Mouse (Mus musculus) brain, adult 2 months (tissue): Measurements from ENCODE around the gene Cdh23.

Source experiments
- DNase-seq: peaks from one replicate; pipeline ENCODE4 v3.0.0; 2011; ENCODE audit warnings: low read depth, low spot score

The Cdh23 gene

DNA sequence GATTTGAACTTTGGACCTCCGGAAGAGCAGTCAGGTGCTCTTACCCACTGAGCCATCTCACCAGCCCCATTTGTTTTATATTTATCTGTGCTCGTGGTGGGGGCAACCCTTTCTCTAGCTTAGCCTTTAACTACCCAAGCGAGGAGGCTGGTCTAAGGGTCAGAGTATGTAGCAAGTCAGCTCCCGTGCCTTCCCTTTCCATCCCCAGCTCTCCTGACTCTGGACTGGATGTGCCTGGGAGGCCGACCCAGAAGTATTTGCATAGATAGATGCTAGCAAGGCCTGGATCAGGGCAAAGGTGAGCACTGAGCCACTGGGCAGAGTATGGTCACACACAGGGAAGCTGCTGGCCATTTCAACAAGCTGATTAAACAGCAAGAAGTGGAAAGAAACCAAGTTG lies 12.5 kb upstream of the Cdh23 start:
- no peak for DNase-seq

DNA sequence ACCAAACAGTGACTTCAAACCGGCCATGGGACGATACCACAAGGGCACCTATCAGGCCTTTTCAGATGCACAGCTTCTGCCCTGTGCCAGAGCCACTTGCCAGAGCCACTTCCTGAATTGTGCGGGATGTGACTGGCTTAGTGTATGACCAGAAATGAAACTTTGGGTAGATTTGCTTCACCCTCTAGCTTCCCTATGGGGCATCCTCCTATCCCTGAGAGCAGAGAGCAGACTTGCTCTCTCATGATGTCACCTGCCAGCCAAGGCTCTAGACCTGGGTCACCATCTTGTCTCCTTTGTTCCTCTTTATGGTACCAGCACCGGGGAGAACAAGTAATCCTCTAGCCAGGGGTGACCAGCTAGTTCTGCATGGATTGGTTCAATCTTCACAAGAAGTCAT lies 10.0 kb upstream of the Cdh23 start:
- peak; percentile 25 for DNase-seq

DNA sequence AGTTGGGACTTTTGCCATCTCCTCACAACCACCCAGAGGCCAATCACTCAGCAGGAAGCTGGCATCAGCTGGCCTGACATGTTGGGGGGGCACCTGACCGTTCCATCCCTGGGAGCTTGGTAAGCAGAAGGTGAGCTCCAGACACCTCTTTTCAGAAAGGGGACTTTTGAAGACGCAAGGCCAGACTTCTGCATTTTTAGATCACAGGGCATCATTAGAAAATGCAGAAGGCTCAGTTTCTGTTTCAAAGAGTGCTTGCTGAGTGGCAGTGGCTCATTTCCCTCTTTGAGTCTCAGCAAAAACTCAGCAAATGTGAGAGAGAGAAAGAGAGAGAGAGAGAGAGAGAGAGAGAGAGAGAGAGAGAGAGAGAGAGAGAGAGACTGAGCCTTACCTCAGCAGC lies 8.8 kb upstream of the Cdh23 start:
- DNase-seq = peak; percentile 30

DNA sequence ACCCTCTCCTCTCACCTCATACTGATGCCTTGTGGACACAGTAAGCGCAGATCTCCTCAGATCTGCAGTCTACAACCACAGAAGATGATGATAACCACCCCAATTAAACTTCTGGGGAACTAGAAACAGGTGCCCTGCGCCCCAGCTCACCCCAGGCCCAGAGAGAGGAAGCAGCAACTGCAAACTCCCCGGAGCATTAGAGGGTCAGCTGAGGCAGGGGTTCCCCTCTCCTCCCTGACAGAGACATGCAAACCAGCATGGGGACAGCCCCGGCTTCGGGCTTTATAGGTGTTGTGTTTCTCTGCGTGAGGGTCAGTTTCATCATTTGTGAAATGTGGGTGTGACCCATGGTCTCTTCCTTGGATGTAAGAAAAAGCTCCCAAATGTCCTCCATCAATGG lies 1.5 kb upstream of the Cdh23 start:
- no peak for DNase-seq

DNA sequence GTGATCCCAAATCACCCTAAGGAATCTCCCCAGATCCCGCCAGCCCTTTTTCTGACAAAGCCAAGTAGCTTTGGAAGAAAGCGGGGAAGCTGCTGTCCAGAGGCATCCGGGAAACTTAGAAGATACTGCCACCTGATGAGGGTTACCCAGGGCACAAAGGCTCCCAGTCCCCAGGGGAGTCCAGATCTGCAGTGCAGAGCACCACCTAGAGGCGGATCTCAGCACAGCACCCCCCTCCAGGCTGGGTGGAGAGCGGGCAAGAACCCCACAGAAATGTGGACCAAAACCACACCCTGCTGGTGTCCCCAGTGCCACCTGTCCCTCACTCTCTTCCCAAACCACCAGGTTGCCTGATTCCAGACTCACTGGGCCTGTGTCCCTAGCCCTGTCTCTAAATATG lies 685 bp upstream of the Cdh23 start:
- DNase-seq = peak; percentile 57

DNA sequence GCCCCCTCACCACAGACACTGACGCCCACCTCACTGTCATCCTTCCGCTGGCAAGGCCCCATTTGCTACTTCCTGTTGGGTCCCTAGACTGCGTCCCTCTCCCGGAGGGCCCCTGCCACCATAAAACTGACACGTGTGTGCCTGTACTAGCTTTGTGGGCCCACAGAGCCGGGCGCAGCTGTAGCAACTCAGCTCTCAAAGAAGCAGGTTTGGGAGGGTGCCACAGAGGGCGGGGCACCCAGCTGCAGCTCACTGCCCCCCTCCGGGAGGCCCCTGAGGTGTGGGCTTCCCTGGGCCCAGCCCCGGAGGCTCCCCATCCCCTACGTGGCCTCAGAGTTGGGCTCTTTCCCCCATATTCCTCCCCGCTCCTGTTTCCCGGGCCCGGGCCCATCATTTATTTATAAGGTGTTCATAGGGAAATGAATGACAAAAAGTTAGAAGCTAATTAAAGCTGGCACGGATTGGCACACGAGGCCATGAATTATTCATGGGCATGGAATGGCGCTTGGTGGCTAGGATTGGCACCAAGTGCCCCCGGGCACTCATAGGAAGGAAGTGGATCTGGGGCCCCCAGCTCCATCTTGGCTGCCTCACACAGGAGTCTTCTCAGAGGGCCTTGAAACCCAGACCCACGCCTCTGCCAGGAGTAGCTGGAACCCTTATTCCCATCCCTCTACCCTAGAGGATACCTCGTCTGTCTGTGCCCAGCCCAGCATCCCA lies 4.5 kb downstream of the Cdh23 start:
- no peak for DNase-seq

DNA sequence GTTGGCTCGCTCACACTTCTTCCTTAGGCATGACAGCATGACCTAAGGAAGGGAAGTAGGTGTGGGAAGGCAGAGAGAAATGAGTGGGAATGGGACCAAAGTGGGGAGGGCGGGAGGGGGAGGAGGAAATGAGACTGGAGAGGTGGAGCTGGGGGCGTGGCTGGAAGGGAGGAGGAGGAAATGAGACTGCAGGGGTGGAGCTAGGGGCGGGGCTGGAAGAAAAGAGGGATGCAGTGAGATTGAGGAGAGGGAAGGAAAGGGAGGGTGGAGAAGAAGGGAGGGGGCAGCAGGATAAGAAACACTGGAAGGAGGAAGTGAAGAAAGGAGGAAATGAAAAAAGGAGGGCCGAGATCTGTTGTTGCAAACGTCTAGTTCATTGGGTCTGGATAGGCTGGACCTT lies 5.3 kb downstream of the Cdh23 start:
- DNase-seq = no peak

DNA sequence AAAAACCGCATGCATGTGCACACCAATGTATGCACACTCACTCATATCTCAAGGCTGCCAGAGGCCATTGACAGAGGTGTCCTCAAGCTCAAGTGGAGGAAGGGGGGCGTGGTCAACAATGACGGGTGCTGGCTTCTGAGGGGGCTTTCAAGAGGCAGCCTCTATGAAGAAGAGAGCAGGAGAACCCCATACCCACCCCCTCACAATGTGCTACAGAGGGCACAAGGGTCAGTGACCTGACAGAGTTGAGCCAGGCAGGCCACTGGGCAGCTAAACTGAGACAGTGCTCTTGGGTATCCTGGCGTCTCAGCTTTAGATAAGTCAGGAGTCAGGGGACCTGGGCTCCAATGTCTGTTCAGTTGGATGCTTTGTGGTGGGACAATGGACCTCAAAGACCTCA lies 6.9 kb downstream of the Cdh23 start:
- no peak for DNase-seq

DNA sequence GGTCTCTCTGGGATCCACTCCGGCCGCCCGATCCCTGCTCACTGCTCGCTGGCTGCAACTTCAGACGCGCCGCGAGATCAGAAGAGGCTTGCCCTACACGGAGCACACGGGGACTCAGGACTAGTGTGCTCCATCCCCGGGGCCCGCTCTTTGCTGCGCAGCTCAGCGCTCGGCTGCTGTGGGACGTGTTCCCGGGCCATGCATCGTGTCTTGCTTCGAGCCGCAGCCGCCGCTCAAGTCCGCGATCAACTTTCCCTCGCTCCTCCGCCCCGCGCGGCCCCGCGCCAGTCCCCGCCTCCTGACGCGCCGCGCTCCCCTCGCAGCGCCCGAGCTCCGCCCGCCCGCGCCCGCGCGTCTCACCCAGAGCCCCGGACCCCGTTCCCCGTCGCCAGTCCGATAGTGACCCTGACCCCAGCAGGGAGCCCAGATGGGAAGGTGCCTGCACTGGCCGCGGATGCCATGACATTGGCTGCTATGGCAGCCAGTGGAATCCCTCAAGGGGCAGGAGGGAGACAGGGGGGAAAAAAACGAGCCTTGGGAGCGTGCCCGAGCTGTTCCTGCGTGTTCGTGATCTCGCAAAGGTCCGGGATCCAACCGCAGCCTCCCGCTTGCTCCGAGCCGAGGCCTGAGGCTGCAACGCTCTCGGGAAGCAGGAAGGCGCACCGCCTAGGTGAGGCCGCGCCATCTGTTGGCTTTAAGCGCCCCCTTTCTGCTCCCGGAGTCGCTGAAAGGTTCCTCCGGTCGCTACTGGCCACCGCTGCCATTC lies 9.1 kb downstream of the Cdh23 start:
- peak; percentile 79 for DNase-seq

DNA sequence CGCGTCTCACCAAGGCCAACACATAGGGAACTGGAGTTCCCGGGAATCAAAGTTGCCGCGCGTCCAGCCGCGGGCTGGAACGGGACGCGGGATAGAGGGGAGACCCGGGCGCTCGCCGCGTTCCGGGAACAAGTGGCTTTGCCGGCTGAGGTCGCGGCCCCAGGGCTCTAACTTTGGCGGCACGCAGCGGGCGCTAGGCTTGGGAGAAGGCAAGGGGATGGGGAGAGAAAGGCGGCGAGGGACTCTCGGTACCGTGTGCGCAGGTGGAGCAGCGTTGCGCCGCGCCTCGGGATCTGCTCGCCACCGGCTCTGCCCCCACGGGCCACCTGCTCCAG lies 9.7 kb downstream of the Cdh23 start:
- no peak for DNase-seq

DNA sequence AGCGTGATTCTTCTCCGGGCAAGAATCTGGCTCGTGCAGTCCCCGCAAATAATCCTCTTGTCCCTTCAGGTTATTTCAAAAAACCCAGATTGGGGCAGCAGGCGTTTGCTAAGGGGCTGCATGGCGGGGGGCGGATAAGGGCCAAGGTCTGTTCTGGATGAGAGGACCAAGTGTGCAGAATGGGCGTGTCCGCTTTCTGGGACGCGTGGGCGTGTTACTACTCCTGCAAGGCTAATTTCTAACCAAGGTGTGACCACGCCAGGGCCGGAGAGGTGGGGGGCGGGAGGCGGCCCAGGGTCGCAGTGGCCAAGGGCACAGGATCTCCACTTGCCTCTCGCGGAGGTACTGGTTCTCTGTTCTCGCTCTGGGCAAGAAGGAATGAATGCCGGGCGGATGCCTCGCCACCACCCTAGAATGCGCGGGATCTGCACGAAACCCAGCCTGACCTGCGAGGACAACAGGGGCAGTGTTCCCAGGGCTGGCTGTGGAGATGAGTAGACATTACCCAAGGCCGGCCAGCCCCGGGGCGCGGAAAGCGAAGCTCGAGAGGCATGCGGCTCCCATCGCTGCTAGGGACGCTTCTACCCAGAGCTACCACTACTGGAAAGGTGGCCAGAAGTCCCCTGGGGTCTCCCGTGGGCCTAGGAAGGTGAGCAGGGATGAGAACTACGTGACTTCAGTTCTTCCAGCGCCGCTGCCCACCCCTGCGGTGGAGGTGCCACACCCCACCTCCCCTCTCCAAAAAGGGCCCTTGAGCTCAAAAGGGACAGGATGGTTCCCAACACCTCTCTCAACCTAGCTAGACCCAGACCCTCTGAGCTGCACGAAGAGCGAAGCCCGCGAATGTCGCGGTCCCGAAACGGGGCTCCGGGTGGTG lies 10.3 kb downstream of the Cdh23 start:
- no peak for DNase-seq

DNA sequence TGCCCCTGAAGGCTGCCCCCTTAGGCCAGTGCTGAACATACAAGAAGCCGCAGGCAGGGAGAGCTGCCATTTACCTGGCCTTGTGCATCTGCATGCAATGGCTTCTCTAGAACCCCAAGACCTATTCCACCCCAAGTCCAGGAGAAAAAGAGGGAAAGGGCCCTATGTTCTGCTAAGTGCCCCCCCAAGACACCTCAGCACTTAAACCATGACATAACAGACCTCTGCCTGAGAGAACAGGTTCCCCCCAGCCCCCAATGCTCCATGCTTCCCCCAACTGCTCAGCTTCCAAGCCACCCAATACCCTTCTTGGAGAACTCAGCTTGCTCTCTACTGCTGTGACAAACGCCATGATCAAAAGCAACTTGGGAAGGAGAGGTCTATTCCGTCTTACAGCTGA lies 17.4 kb downstream of the Cdh23 start:
- no peak for DNase-seq

DNA sequence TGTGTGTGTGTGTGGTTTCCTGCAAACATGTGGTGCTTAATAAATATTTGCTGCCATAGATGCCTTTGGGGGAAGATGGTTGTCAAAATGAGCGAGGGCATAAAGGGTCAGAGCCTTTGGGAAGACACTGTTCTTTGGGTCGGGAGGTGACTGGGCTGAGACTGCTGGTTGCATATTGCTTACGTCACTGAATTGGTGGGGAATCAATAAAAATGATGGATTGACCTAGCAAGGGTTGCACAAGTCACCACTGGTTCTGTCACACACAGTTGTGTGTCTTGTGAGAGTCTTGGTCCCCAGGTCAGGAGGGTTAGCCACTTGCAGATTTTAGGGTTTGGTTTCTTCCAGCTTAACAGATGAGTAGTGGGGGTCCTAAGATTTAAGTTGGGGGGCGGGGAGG lies 19.0 kb downstream of the Cdh23 start:
- no peak for DNase-seq

DNA sequence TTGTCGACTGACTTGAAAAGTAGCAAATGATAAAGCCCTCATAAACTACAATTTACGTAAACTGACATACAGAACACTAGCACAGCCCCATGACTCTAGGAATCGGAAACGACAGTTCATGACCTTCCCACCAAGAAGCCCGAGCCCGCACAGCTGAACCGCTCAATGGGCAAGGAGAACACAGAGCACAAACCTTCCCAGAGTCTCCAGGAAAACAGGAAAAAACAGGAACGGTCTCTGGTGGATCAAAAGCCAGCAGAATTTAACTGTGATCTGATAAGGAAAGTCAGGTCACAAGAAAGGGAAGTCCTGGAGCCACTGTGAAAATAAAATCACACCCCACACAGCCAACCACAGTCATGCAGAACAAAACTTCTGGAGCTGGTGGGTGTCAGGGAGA lies 26.1 kb downstream of the Cdh23 start:
- no peak for DNase-seq

DNA sequence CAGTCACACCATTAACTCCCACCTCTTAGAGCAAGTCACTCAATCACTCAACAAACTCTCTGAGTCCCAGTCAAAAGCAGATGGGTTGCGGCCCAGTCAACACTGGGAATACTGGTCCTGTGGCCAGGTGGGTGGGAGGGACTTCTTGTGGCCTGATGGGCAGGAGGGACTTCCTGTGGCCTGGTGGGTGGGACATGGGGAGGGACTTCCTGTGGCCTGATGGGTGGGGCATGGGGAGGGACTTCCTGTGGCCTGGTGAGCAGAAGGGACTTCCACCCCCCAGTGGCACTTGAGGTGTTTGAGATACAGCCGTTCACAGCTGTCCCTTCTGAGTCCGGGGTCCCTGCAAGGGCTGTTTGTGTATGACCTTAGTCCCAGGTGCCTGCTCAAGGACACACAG lies 27.7 kb downstream of the Cdh23 start:
- no peak for DNase-seq

DNA sequence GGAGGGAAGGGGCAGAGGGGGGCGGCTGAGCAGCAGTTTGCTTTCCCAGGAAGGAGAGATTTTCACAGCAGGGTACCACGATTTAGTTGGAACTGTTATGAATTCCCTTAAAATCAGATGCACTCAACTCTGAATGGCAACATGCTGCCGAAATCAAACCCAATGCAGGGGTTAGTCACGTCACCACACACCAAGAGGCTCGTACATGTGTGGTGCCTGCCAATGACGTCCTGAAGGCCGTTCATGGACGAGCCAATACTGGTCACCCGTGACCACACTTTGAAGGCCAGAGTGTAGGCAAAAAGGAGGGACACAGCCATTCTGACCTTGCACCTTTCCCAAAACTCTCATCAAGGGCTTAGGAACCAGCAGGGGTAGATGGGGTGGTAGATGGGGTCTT lies 35.3 kb downstream of the Cdh23 start:
- DNase-seq = no peak

DNA sequence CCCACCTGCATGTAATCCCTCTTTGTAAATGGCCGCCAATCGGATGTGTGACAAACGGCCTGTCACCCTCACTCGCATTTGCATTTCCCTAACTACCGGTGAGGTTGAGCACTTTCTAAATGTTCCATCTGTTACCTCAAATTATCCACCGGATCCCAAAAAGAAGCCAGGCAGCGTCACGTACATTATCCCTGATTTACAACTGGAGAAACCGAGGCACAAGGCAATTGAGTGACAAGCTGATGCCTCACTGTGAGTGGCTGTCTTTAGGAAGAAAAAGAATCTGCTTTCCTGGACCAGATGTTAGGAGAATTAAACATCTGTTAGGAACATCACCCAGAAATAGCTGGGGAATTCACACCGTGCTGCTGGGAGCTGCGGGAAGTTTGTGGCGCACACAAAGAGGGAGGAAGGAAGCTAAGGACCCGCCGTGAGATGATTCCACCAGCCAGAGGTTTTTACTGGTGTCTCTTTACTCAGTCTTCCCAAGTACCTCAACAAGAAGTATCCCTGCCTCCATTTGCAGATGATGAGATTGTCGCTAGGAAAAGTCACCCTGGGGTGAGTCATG lies 36.8 kb downstream of the Cdh23 start:
- DNase-seq = no peak

DNA sequence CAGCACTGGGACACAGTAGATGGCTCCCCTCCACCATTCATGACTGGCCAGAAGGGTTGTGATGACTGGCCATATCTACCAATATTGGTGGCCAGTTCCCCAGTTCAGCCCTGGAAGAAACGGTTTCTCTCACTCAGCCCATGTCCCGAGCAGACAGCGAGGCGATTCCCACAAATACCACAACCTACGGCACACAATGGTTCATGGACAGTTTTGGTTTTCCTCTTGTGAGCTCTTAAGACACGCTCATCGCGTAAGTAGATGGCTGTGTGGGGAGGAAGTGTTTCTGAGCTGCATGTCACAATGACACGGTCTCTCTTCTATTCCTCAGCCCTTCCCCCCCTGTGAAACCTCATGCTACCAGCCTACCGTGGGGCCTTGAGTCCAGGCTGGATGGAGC lies 38.1 kb downstream of the Cdh23 start:
- no peak for DNase-seq

DNA sequence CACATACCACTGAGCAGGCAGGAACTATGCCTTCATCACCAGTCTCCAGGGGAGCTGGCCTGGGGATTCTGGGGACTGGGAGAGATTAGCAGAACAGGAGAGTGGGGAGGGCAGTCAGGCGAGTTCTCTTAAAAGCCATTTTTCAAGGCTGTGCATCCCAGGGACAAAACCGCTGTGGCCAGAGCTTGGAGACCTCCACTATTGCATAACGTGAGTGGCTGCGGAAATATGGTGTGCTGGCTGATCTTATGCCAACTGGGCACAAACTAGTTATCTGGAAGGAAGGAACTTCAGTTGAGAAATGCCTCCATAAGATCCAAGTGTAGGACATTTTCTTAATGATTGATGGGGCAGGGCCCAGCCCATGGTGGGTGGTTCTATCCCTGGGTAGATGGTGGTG lies 42.6 kb downstream of the Cdh23 start:
- DNase-seq = no peak

DNA sequence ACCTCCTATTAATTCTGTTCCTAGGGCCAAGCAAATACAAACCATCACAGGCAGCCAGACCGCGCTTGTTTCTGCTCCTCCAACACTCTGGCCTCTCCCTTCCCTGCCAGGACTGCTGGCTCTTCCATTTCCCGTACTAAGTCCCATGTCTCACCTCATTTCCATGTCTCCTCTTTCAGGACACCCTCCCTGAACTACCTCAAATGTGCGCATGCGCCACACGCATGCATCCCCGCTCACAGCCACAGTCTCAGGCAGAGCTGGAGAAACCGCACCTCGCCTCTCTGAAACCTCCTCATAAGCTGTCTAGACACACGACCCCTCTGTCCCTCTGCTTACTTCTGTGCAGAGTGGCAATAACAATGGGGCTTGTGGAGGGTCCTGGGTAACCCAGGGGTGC lies 43.2 kb downstream of the Cdh23 start:
- no peak for DNase-seq

DNA sequence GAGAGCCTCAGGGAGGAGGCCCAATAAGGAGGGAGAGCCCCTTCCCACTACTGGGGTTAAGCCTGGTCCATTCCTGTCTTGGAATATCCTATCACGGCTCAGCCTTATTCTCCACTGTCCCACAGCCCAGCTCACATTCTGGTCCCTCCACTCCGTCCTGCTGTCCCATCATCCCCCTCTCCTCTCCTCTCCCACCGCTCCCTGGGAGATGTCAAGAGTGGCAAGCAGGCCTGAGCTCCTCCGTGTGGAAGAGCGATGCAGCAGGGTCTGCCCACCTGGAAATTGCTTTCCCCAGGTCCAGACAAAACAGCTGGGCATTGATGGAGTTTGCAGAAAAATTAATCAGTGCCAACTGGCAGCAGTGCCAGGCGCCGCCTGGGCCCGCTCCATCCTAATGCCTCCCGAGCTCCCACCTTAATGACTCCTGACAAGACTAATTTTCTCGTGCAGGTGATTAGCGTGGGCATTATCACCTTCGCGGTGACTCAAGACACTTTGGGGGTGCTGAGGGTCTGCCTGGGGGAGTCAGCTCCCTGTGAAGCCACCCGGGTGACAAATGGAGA lies 52.1 kb downstream of the Cdh23 start:
- DNase-seq = no peak

DNA sequence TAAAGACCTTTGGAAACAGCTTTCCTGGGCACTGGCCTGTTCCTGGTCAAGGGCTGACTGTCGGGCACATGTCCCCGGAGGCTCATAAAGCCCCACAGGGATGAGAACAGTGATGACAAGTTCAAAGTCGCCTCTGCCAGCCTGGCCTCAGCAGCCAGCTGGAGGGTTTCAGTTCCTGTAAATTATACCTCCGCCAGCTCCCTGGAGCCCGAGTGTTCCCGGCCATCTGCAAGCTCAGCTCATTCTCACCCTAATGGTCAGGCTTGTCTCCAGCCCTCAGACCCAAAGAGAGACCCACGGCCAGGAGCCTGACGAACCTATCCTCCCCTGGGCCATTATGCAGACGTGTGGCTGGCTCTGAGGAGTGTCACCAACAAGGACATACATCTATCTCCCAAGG lies 57.0 kb downstream of the Cdh23 start:
- peak; percentile 66 for DNase-seq
